Mouse (Mus musculus): Measurements from ENCODE around the gene Fbxo8. TPM values are rescaled to one million over a fixed set of nuclear protein-coding genes. Genes with fewer than 3 reads are reported as not detected.

The Fbxo8 gene
- polyA plus RNA-seq, 1 experiment from 2014 or later, result 44.1 TPM

DNA sequence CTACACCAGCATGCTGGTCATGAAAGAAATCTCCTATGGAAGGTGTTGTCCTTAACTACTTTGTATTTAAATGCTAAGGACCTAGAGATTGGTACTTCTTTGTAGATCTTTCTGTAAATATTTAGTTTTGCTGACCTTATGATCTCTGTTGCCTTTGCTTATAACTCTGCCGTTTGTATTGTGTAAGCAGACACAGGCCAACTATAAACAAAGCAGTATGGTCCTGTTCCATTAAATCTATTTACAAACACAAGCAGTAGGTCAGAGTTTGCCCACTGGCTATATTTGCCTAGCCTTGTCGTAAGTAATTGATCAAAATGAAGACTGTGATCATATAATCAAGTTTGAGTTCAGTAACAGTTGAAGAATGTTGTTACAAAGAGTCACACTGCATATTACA, 38.1 kb downstream of the Fbxo8 start:
- no peak overlapping the region for H3K4me2 ChIP-seq (ENCODE audit: low read depth, low read length)
- WGBS, result 28% methylated on average over 2 of the region's 2 CpGs
- H3K9ac ChIP-seq (ENCODE audit: low read length), result no peak overlapping the region
- no peak overlapping the region for H3K4me3 ChIP-seq (replicated peaks; ENCODE audit: low read length)
- no peak for ATAC-seq (ENCODE audit: insufficient read depth, low FRiP score)
- no peaks in the 10 kb centered on the region for H3K9me3 ChIP-seq (replicated peaks; ENCODE audit: control insufficient read depth, low read length)
- no peak overlapping the region for H3K27ac ChIP-seq (ENCODE audit: low read length)
- H3K36me3 ChIP-seq (ENCODE audit: control insufficient read depth, insufficient read depth, low read length), result peaks cover 4% of the 10 kb centered on the region; the same call in 1 of the 2 replicates
- H3K27me3 ChIP-seq (ENCODE audit: control insufficient read depth, insufficient read depth, low read length), result no peaks in the 10 kb centered on the region
- H3K4me1 ChIP-seq (ENCODE audit: control insufficient read depth, insufficient read depth, low read length), result no peaks in the 10 kb centered on the region

DNA sequence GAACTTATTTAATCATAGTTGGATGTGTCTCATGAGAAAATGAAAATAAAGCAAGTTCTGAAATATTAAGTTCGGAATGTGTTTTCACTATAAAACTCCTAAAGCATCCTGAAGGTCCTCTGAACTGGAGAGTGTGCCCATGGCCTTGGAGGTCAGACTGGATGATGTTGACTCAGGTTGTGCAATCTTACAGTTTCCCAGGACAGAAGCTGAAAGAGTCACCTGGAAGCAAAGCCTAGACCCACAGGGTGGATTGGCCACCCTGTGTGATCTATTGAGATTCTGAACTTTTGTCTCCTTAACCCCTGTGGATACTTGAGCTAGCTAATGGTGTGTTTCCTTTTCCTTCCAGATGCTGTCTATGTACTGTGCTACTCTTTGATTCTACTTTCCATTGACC, 40.2 kb downstream of the Fbxo8 start:
- peak; percentile 50; the same call in 1 of the 2 replicates for ATAC-seq (ENCODE audit: insufficient read depth, low FRiP score)
- WGBS, result 82% methylated on average over 1 of the region's 1 CpGs

DNA sequence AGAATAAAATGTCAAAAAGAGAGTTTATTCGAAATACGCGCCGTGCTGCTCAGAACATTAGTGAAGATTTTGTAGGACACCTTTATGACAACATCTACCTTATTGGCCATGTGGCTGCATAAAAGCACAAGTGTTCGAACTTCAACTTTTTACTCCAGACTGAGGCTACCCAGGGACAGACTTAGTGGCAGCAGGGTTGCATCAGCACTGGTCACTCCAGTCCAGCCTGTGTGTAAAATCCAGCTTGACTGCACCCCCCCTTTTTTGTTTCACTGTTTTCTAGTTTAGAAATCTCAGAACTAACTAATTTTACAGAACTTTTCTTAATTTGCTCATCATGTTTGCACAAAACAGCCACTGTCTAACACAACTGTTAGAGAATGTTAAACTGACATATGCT, 40.6 kb downstream of the Fbxo8 start:
- H3K9me3 ChIP-seq (replicated peaks; ENCODE audit: control insufficient read depth, low read length), result no peaks in the 10 kb centered on the region
- H3K9ac ChIP-seq (ENCODE audit: low read length), result no peak overlapping the region
- H3K4me2 ChIP-seq (ENCODE audit: low read depth, low read length), result no peak overlapping the region
- H3K27me3 ChIP-seq (ENCODE audit: control insufficient read depth, insufficient read depth, low read length), result no peaks in the 10 kb centered on the region
- WGBS, result 94% methylated on average over 5 of the region's 5 CpGs
- peaks cover 4% of the 10 kb centered on the region; the same call in 1 of the 2 replicates for H3K36me3 ChIP-seq (ENCODE audit: control insufficient read depth, insufficient read depth, low read length)
- no peaks in the 10 kb centered on the region for H3K4me1 ChIP-seq (ENCODE audit: control insufficient read depth, insufficient read depth, low read length)
- no peak overlapping the region for H3K4me3 ChIP-seq (replicated peaks; ENCODE audit: low read length)
- ATAC-seq (ENCODE audit: insufficient read depth, low FRiP score), result no peak
- no peak overlapping the region for H3K27ac ChIP-seq (ENCODE audit: low read length)

More for the DNA sequence above, 40.2 kb downstream of the Fbxo8 start:
- no peak overlapping the region for H3K27ac ChIP-seq (ENCODE audit: low read length)
- peaks cover 4% of the 10 kb centered on the region; the same call in 1 of the 2 replicates for H3K36me3 ChIP-seq (ENCODE audit: control insufficient read depth, insufficient read depth, low read length)
- no peaks in the 10 kb centered on the region for H3K9me3 ChIP-seq (replicated peaks; ENCODE audit: control insufficient read depth, low read length)
- no peaks in the 10 kb centered on the region for H3K27me3 ChIP-seq (ENCODE audit: control insufficient read depth, insufficient read depth, low read length)
- no peak overlapping the region for H3K4me2 ChIP-seq (ENCODE audit: low read depth, low read length)
- H3K4me1 ChIP-seq (ENCODE audit: control insufficient read depth, insufficient read depth, low read length), result no peaks in the 10 kb centered on the region
- H3K4me3 ChIP-seq (replicated peaks; ENCODE audit: low read length), result no peak overlapping the region
- no peak overlapping the region for H3K9ac ChIP-seq (ENCODE audit: low read length)

DNA sequence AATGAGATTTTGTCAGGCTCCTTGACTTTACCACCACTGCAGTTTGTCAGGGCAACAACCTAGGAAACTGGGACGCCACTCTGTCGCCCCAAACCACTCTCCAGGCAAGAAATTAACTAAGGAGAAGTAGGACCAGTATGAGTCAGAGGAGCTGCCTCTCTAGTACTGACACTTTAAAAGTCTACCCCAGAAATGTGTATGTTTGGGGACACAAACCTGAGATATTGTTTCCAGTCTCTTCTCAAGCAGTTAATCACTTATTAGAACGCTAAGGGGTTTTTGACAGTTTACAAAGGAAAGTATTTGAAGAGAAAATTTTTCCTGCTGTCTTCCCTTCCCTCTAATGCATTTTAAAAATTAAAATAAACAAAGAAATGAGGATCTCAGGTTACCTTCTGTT, 55.6 kb downstream of the Fbxo8 start:
- no peaks in the 10 kb centered on the region for H3K4me1 ChIP-seq (ENCODE audit: control insufficient read depth, insufficient read depth, low read length)
- H3K36me3 ChIP-seq (ENCODE audit: control insufficient read depth, insufficient read depth, low read length), result no peaks in the 10 kb centered on the region
- H3K4me2 ChIP-seq (ENCODE audit: low read depth, low read length), result no peak overlapping the region
- no peak overlapping the region for H3K9ac ChIP-seq (ENCODE audit: low read length)
- no peaks in the 10 kb centered on the region for H3K27me3 ChIP-seq (ENCODE audit: control insufficient read depth, insufficient read depth, low read length)
- no peak for ATAC-seq (ENCODE audit: insufficient read depth, low FRiP score)
- 13% methylated on average over 3 of the region's 3 CpGs for WGBS
- H3K4me3 ChIP-seq (replicated peaks; ENCODE audit: low read length), result no peak overlapping the region
- H3K27ac ChIP-seq (ENCODE audit: low read length), result no peak overlapping the region
- no peaks in the 10 kb centered on the region for H3K9me3 ChIP-seq (replicated peaks; ENCODE audit: control insufficient read depth, low read length)

DNA sequence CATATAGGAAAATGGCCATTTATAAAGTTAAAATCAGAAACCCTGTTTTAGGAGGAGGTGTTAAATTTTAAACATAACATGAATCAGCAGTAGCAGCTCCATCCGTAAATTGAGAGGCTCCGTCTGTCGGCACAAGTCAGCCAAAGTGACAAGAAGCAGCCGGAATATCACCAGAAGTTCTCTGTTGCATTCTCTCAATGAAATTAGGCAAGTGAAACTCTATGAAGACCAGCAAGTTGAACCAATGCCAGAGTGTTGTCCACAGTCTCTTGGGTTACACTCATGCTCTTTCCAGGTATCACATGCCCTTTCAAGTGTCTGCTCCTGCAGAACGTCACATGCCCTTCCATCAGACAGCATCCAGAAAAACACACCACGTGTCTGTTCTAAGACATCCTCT, 60.8 kb downstream of the Fbxo8 start:
- no peak overlapping the region for H3K4me2 ChIP-seq (ENCODE audit: low read depth, low read length)
- 64% methylated on average over 6 of the region's 6 CpGs for WGBS
- no peaks in the 10 kb centered on the region for H3K27me3 ChIP-seq (ENCODE audit: control insufficient read depth, insufficient read depth, low read length)
- H3K9ac ChIP-seq (ENCODE audit: low read length), result no peak overlapping the region
- H3K27ac ChIP-seq (ENCODE audit: low read length), result no peak overlapping the region
- H3K4me1 ChIP-seq (ENCODE audit: control insufficient read depth, insufficient read depth, low read length), result no peaks in the 10 kb centered on the region
- no peaks in the 10 kb centered on the region for H3K36me3 ChIP-seq (ENCODE audit: control insufficient read depth, insufficient read depth, low read length)
- no peaks in the 10 kb centered on the region for H3K9me3 ChIP-seq (replicated peaks; ENCODE audit: control insufficient read depth, low read length)
- no peak for ATAC-seq (ENCODE audit: insufficient read depth, low FRiP score)
- H3K4me3 ChIP-seq (replicated peaks; ENCODE audit: low read length), result no peak overlapping the region

DNA sequence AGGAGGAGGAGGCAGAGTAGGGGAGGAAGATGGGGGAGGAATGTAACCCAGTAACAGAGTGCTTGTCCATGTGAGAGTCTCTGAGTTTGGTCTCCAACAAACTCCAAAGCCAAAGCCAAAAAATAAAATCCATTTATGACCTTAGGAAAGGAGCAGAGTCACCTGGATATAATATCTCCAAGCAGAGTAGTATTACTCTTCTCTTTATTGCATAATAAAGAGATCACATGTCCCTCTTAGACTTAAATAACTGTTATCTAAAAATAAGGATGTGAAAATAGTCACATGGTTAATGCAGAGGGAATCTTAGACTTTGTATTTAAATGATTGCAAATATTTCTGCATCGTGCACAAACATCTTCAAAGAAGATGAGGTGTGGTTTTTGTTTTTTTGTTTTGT, 63.3 kb downstream of the Fbxo8 start:
- no peak overlapping the region for H3K4me2 ChIP-seq (ENCODE audit: low read depth, low read length)
- WGBS, result 89% methylated on average over 1 of the region's 1 CpGs
- H3K36me3 ChIP-seq (ENCODE audit: control insufficient read depth, insufficient read depth, low read length), result no peaks in the 10 kb centered on the region
- peaks cover 4% of the 10 kb centered on the region for H3K27me3 ChIP-seq (ENCODE audit: control insufficient read depth, insufficient read depth, low read length)
- H3K4me1 ChIP-seq (ENCODE audit: control insufficient read depth, insufficient read depth, low read length), result no peaks in the 10 kb centered on the region
- H3K9ac ChIP-seq (ENCODE audit: low read length), result no peak overlapping the region
- no peak overlapping the region for H3K4me3 ChIP-seq (replicated peaks; ENCODE audit: low read length)
- ATAC-seq (ENCODE audit: insufficient read depth, low FRiP score), result no peak
- no peaks in the 10 kb centered on the region for H3K9me3 ChIP-seq (replicated peaks; ENCODE audit: control insufficient read depth, low read length)
- no peak overlapping the region for H3K27ac ChIP-seq (ENCODE audit: low read length)

DNA sequence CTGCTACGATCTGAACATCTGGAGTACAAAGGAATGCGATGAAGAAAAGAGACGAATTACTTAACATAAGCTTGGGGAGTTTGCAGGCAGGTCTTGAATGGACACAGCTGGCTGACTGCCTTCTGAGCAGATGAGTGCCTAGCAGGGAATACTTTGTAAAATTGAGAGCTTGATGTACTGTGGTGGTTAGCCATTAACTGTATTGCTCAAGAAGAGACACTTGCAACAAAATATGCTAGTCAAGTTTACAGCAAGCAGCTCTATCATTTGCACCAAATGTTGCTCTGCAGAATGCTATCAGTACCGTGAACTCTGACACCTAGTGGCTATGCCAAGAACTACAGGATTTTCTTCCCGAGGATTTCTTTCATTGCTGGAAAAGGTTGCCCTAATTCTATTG, 64.1 kb downstream of the Fbxo8 start:
- Histone ChIP-seq H3K4me2 (ENCODE audit: low read depth, low read length) (no peak overlapping the region), H3K9ac (ENCODE audit: low read length) (no peak overlapping the region), H3K9me3 (replicated peaks; ENCODE audit: control insufficient read depth, low read length) (no peaks in the 10 kb centered on the region), H3K4me1 (ENCODE audit: control insufficient read depth, insufficient read depth, low read length) (no peaks in the 10 kb centered on the region), H3K4me3 (replicated peaks; ENCODE audit: low read length) (no peak overlapping the region), H3K27ac (ENCODE audit: low read length) (no peak overlapping the region), H3K36me3 (ENCODE audit: control insufficient read depth, insufficient read depth, low read length) (no peaks in the 10 kb centered on the region), H3K27me3 (ENCODE audit: control insufficient read depth, insufficient read depth, low read length) (peaks cover 10% of the 10 kb centered on the region)
- ATAC-seq (ENCODE audit: insufficient read depth, low FRiP score), result peak; percentile 29; the same call in 1 of the 2 replicates
- 12% methylated on average over 5 of the region's 5 CpGs for WGBS

DNA sequence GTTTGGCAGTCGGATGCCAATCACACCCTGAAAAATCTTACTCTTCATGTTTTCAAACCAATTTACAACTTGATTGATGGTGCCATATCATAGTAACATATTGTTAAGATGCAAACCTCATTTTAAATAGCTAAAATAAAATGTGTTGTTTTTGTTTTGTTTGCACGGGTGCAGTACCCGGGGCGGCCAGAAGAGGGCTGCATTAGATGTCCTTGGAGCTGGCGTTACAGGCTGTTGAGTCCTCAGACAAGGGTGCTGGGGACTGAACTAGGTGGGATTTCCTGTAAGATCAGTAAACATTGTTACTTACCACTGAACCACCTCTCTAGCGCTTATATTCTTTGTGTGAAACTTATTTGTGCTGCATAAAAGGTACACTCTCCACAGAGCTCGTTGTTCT, 65.4 kb downstream of the Fbxo8 start:
- no peaks in the 10 kb centered on the region for H3K36me3 ChIP-seq (ENCODE audit: control insufficient read depth, insufficient read depth, low read length)
- 38% methylated on average over 7 of the region's 7 CpGs for WGBS
- ATAC-seq (ENCODE audit: insufficient read depth, low FRiP score), result no peak

DNA sequence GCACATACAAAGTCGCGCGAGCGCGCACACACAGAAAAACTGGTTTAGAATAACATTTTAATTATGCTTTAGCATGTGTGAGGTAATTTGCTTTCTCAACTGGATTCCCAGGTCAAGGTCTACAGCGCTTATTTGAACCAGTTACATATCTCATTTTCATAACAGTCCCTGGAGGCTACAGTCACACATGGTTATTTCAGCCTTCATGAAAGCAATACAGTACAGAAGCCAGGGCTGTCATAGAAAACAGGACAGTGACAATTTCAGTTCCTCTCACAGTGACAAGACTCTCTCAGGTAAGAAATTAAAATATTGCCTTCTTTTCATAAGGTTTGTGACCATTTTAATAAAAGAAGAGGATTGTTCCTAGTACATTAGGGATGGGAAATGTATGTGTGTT, 66.4 kb downstream of the Fbxo8 start:
- Histone ChIP-seq H3K4me2 (ENCODE audit: low read depth, low read length) (no peak overlapping the region), H3K9ac (ENCODE audit: low read length) (no peak overlapping the region), H3K9me3 (replicated peaks; ENCODE audit: control insufficient read depth, low read length) (no peaks in the 10 kb centered on the region), H3K4me3 (replicated peaks; ENCODE audit: low read length) (no peak overlapping the region), H3K27ac (ENCODE audit: low read length) (no peak overlapping the region), H3K4me1 (ENCODE audit: control insufficient read depth, insufficient read depth, low read length) (no peaks in the 10 kb centered on the region; the same call in 1 of the 2 replicates), H3K27me3 (ENCODE audit: control insufficient read depth, insufficient read depth, low read length) (peaks cover 17% of the 10 kb centered on the region), H3K36me3 (ENCODE audit: control insufficient read depth, insufficient read depth, low read length) (no peaks in the 10 kb centered on the region)
- no peak for ATAC-seq (ENCODE audit: insufficient read depth, low FRiP score)
- WGBS, result 96% methylated on average over 6 of the region's 6 CpGs

More for the DNA sequence above, 65.4 kb downstream of the Fbxo8 start:
- Histone ChIP-seq H3K4me1 (ENCODE audit: control insufficient read depth, insufficient read depth, low read length) (no peaks in the 10 kb centered on the region; the same call in 1 of the 2 replicates), H3K4me2 (ENCODE audit: low read depth, low read length) (no peak overlapping the region), H3K9me3 (replicated peaks; ENCODE audit: control insufficient read depth, low read length) (no peaks in the 10 kb centered on the region), H3K27ac (ENCODE audit: low read length) (no peak overlapping the region), H3K9ac (ENCODE audit: low read length) (no peak overlapping the region), H3K4me3 (replicated peaks; ENCODE audit: low read length) (no peak overlapping the region), H3K27me3 (ENCODE audit: control insufficient read depth, insufficient read depth, low read length) (peaks cover 17% of the 10 kb centered on the region)

DNA sequence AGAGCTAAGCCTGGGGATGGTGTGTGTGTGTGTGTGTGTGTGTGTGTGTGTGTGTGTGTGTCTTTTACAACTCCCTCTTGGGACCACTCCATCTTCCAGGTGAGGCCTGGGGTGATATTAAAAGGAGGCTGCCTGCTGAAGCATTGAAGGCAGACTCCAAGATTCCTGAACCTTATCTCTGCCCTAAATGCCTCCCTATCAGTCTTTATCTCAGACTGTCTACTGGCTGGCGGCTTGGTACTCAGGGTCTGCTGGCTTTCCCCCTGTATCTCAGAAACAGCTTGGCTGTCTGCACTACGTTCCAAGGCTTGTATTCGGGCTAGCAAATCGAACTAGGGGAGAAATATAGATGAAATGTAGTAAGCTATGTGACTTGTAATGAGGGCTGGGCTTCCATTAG, 68.2 kb downstream of the Fbxo8 start:
- no peaks in the 10 kb centered on the region for H3K36me3 ChIP-seq (ENCODE audit: control insufficient read depth, insufficient read depth, low read length)
- 31% methylated on average over 4 of the region's 4 CpGs for WGBS
- ATAC-seq (ENCODE audit: insufficient read depth, low FRiP score), result no peak
- peaks cover 19% of the 10 kb centered on the region for H3K27me3 ChIP-seq (ENCODE audit: control insufficient read depth, insufficient read depth, low read length)
- H3K9me3 ChIP-seq (replicated peaks; ENCODE audit: control insufficient read depth, low read length), result no peaks in the 10 kb centered on the region
- H3K27ac ChIP-seq (ENCODE audit: low read length), result no peak overlapping the region
- no peak overlapping the region for H3K9ac ChIP-seq (ENCODE audit: low read length)
- H3K4me2 ChIP-seq (ENCODE audit: low read depth, low read length), result no peak overlapping the region
- peaks cover 12% of the 10 kb centered on the region for H3K4me1 ChIP-seq (ENCODE audit: control insufficient read depth, insufficient read depth, low read length)
- H3K4me3 ChIP-seq (replicated peaks; ENCODE audit: low read length), result no peak overlapping the region
